Mouse (Mus musculus) liver, embryonic 14.5 days (tissue): Measurements from ENCODE around the gene Ceacam19. TPM values are rescaled to one million over a fixed set of nuclear protein-coding genes. Genes with fewer than 3 reads are reported as not detected.

Experiments
- ATAC-seq: fragments of 200-750 bp; cut with Nextera tagmentation; 2 replicates; pipeline ENCODE4 v1.8.0; 2017; ENCODE audit warnings: moderate number of reproducible peaks, mild to moderate bottlenecking, moderate library complexity; ENCODE audit not compliant: insufficient read depth
- DNase-seq, 3 experiments: peaks; one replicate each; pipeline ENCODE4 v3.0.0-alpha.2; 2012 to 2013; ENCODE audit warnings: low read depth in 3 of 3, low spot score in 3 of 3
- H3K27ac ChIP-seq: fragments of 300-500 bp; sonication (generic); 2 replicates; pipeline ENCODE4 v1.5.1; 2014; ENCODE audit warnings: moderate library complexity, mild to moderate bottlenecking, control low read depth, inconsistent platforms
- H3K27me3 ChIP-seq: fragments of 300-500 bp; sonication (generic); 2 replicates; pipeline ENCODE4 v1.6.1; 2014; ENCODE audit warnings: mild to moderate bottlenecking, low read length, moderate library complexity; ENCODE audit not compliant: control insufficient read depth, insufficient read depth
- H3K36me3 ChIP-seq: fragments of 300-500 bp; sonication (generic); replicated peaks from 2 replicates; pipeline ENCODE4 v1.6.1; 2014; ENCODE audit warnings: low read depth; ENCODE audit not compliant: control insufficient read depth, insufficient read depth
- H3K4me1 ChIP-seq, 2 experiments: fragments of 200-500 bp in 1 of 2; fragments of 300-500 bp in 1 of 2; sonication (generic) in 1 of 2; replicated peaks; 2 replicates each; pipeline ENCODE4 v1.6.1; 2012 to 2014; ENCODE audit warnings: antibody characterized with exemption in 1 of 2, inconsistent platforms in 1 of 2, low read length in 1 of 2; ENCODE audit not compliant: control insufficient read depth in 2 of 2, insufficient read depth in 2 of 2
- H3K4me2 ChIP-seq: fragments of 300-500 bp; sonication (generic); 2 replicates; pipeline ENCODE4 v1.6.1; 2014; ENCODE audit warnings: low read depth, mild to moderate bottlenecking, control low read depth, moderate library complexity
- H3K4me3 ChIP-seq, 2 experiments: fragments of 200-500 bp in 1 of 2; fragments of 300-500 bp in 1 of 2; sonication (generic) in 1 of 2; 2 replicates each; pipeline ENCODE4 v1.5.1; 2012 to 2014; ENCODE audit warnings: low read depth in 2 of 2, low read length in 2 of 2, mild to moderate bottlenecking in 2 of 2, control low read depth in 1 of 2, inconsistent platforms in 1 of 2, moderate library complexity in 1 of 2; ENCODE audit not compliant: insufficient read depth in 1 of 2
- H3K9ac ChIP-seq: fragments of 300-500 bp; sonication (generic); replicated peaks from 2 replicates; pipeline ENCODE4 v1.6.1; 2014; ENCODE audit warnings: mild to moderate bottlenecking, control low read depth, moderate library complexity
- H3K9me3 ChIP-seq: fragments of 300-500 bp; sonication (generic); 2 replicates; pipeline ENCODE4 v1.6.1; 2016; ENCODE audit warnings: low read length, mixed read lengths; ENCODE audit not compliant: control insufficient read depth
- CTCF ChIP-seq: IDR thresholded peaks from 2 replicates; pipeline ENCODE4 v1.5.1; 2016; ENCODE audit warnings: antibody characterized with exemption, low read depth, control low read depth
- EP300 ChIP-seq: IDR thresholded peaks from 2 replicates; pipeline ENCODE4 v1.6.1; 2016; ENCODE audit warnings: antibody characterized with exemption, low read depth
- WGBS: fragments of 180-500 bp; shearing (Covaris S2); extraction: QIAGEN DNeasy Blood & Tissue Kit; methylation state at CpG from one replicate; pipeline ENCODE4 v1.1.7; 2014; ENCODE audit not compliant: insufficient replicate concordance; 5-methylcytosine and 5-hydroxymethylcytosine counted together
- polyA plus RNA-seq, 2 experiments: library from polyadenylated mRNA; depleted of rRNA in 1 of 2; stranded (reverse) in 1 of 2; unstranded in 1 of 2; fragments of >200 nt; fragmentation: Nextera tagmentation in 1 of 2; extraction: Ambion mirVana in 1 of 2; gene quantifications; 2 replicates each; pipeline versions ENCODE4 v1.2.1 to v1.2.3; 2012 to 2014

Ceacam19 gene
- polyA plus RNA-seq, 2 experiments: 0.01 TPM; not detected in 1

- Histone ChIP-seq H3K9ac (no peak overlapping the region), H3K9me3 (no peaks in the 10 kb centered on the region), H3K27me3 (no peaks in the 10 kb centered on the region), H3K4me3 (no peak overlapping the region), H3K36me3 (no peaks in the 10 kb centered on the region), H3K4me2 (no peak overlapping the region), H3K4me1 (peaks cover 0 to 6% of the 10 kb centered on the region in 2 experiments; a peak in 2 of 4 replicates), H3K27ac (no peak overlapping the region)
- 15% methylated on average over 10 of the region's 10 CpGs for WGBS
- no peak for TF ChIP-seq EP300
- no peak for TF ChIP-seq CTCF
- no peak for DNase-seq
- no peak for ATAC-seq
Observed at GRCm38 (mm10) chr7:19871137-19871621, 16.6 kb downstream of the Ceacam19 start.

- WGBS: 69% methylated on average over 16 of the region's 16 CpGs
- Histone ChIP-seq H3K9me3 (no peaks in the 10 kb centered on the region), H3K4me3 (no peak overlapping the region), H3K36me3 (no peaks in the 10 kb centered on the region), H3K9ac (no peak overlapping the region), H3K27me3 (no peaks in the 10 kb centered on the region), H3K4me2 (no peak overlapping the region), H3K4me1 (peaks cover 0 to 6% of the 10 kb centered on the region in 2 experiments; a peak in 2 of 4 replicates), H3K27ac (no peak overlapping the region)
- TF ChIP-seq CTCF (no peak), EP300 (no peak)
- no peak for DNase-seq
- ATAC-seq: no peak
Observed at GRCm38 (mm10) chr7:19867751-19868399, 19.9 kb downstream of the Ceacam19 start.

GRCm38 (mm10) chr7:19866490-19866889 is 21.3 kb downstream of the Ceacam19 start:
- no peak overlapping the region for H3K4me2 ChIP-seq
- no peaks in the 10 kb centered on the region for H3K27me3 ChIP-seq
- no peaks in the 10 kb centered on the region for H3K9me3 ChIP-seq
- 69% methylated on average over 6 of the region's 6 CpGs for WGBS
- no peak for DNase-seq
- H3K27ac ChIP-seq: no peak overlapping the region
- H3K4me1 ChIP-seq: peaks cover 0 to 4% of the 10 kb centered on the region in 2 experiments; a peak in 2 of 4 replicates
- no peaks in the 10 kb centered on the region for H3K36me3 ChIP-seq
- no peak overlapping the region for H3K4me3 ChIP-seq
- no peak overlapping the region for H3K9ac ChIP-seq
- ATAC-seq: no peak
- TF ChIP-seq CTCF (no peak), EP300 (no peak)

GRCm38 (mm10) chr7:19865246-19866036 is 22.3 kb downstream of the Ceacam19 start:
- ATAC-seq: peak; percentile 56
- Histone ChIP-seq H3K4me1 (no peaks in the 10 kb centered on the region; a peak in 1 of 4 replicates), H3K27ac (no peak overlapping the region), H3K4me2 (no peak overlapping the region), H3K36me3 (no peaks in the 10 kb centered on the region), H3K4me3 (no peak overlapping the region), H3K27me3 (no peaks in the 10 kb centered on the region), H3K9me3 (no peaks in the 10 kb centered on the region), H3K9ac (no peak overlapping the region)
- WGBS: 59% methylated on average over 8 of the region's 8 CpGs
- no peak for DNase-seq
- TF ChIP-seq CTCF (no peak), EP300 (no peak)

- no peak overlapping the region for H3K4me3 ChIP-seq
- WGBS: 30% methylated on average over 2 of the region's 2 CpGs
- no peak overlapping the region for H3K4me2 ChIP-seq
- DNase-seq: no peak
- H3K27ac ChIP-seq: no peak overlapping the region
- H3K36me3 ChIP-seq: no peaks in the 10 kb centered on the region
- no peaks in the 10 kb centered on the region for H3K9me3 ChIP-seq
- H3K4me1 ChIP-seq: no peaks in the 10 kb centered on the region; a peak in 1 of 4 replicates
- no peak for TF ChIP-seq CTCF
- no peak for TF ChIP-seq EP300
- no peak overlapping the region for H3K9ac ChIP-seq
- no peaks in the 10 kb centered on the region for H3K27me3 ChIP-seq
- no peak for ATAC-seq
Observed at GRCm38 (mm10) chr7:19864241-19864640, 23.5 kb downstream of the Ceacam19 start.
